Mouse (Mus musculus): ENCODE measurements around the gene Aip. TPM values are rescaled to one million over a fixed set of nuclear protein-coding genes. Genes with fewer than 3 reads are reported as not detected.

The Aip gene
- polyA plus RNA-seq, 1 experiment from 2014 or later = 83.2 TPM

- no peak for TF ChIP-seq CTCF (IDR thresholded peaks at IDR 0.05; ENCODE audit: low read depth)
- Histone ChIP-seq H3K27ac (no peak overlapping the region), H3K36me3 (ENCODE audit: insufficient read depth, low read length) (peaks cover 43% of the 10 kb centered on the region), H3K9ac (ENCODE audit: low read depth, low read length) (no peak overlapping the region), H3K4me1 (replicated peaks; ENCODE audit: insufficient read depth, low read length) (peaks cover 4% of the 10 kb centered on the region; the same call in 1 of the 2 replicates), H3K9me3 (replicated peaks; ENCODE audit: low read length) (no peaks in the 10 kb centered on the region), H3K27me3 (ENCODE audit: insufficient read depth, low read length) (no peaks in the 10 kb centered on the region), H3K4me2 (ENCODE audit: low read length) (no peak overlapping the region), H3K4me3 (replicated peaks; ENCODE audit: low read depth, low read length) (no peak overlapping the region)
- ATAC-seq (replicated peaks; ENCODE audit: low FRiP score, low read depth) (no peak), DNase-seq (ENCODE audit: low spot score) (no peak)
- WGBS = 94% methylated on average over 8 of the region's 8 CpGs
Observed at GRCm38 (mm10) chr19:4159049-4159448, 33.4 kb upstream of the Aip start.

GRCm38 (mm10) chr19:4156771-4157170 lies 31.1 kb upstream of the Aip start:
- Histone ChIP-seq H3K27ac (no peak overlapping the region), H3K4me3 (replicated peaks; ENCODE audit: low read depth, low read length) (no peak overlapping the region), H3K36me3 (ENCODE audit: insufficient read depth, low read length) (peaks cover 52% of the 10 kb centered on the region), H3K9ac (ENCODE audit: low read depth, low read length) (no peak overlapping the region), H3K4me2 (ENCODE audit: low read length) (no peak overlapping the region), H3K4me1 (replicated peaks; ENCODE audit: insufficient read depth, low read length) (no peaks in the 10 kb centered on the region), H3K9me3 (replicated peaks; ENCODE audit: low read length) (no peaks in the 10 kb centered on the region), H3K27me3 (ENCODE audit: insufficient read depth, low read length) (no peaks in the 10 kb centered on the region)
- no peak for DNase-seq (ENCODE audit: low spot score)
- no peak for TF ChIP-seq CTCF (IDR thresholded peaks at IDR 0.05; ENCODE audit: low read depth)
- 88% methylated on average over 12 of the region's 12 CpGs for WGBS
- no peak for ATAC-seq (replicated peaks; ENCODE audit: low FRiP score, low read depth)

- H3K9me3 ChIP-seq (replicated peaks; ENCODE audit: low read length) = no peaks in the 10 kb centered on the region
- no peak overlapping the region for H3K4me3 ChIP-seq (replicated peaks; ENCODE audit: low read depth, low read length)
Observed at GRCm38 (mm10) chr19:4156073-4156579, 30.5 kb upstream of the Aip start.

GRCm38 (mm10) chr19:4155223-4156072 lies 29.8 kb upstream of the Aip start:
- peak; percentile 12; the same call in 1 of the 2 replicates for ATAC-seq (replicated peaks; ENCODE audit: low FRiP score, low read depth)
- peak; percentile 71 for DNase-seq (ENCODE audit: low spot score)
- no peak overlapping the region for H3K4me3 ChIP-seq (replicated peaks; ENCODE audit: low read depth, low read length)
- 52% methylated on average over 6 of the region's 6 CpGs for WGBS
- no peak overlapping the region for H3K4me2 ChIP-seq (ENCODE audit: low read length)
- H3K9me3 ChIP-seq (replicated peaks; ENCODE audit: low read length) = no peaks in the 10 kb centered on the region
- H3K27ac ChIP-seq = 0 out of 2 replicates have a peak overlapping the region, but pooled peaks have one; percentile 25
- H3K4me1 ChIP-seq (replicated peaks; ENCODE audit: insufficient read depth, low read length) = no peaks in the 10 kb centered on the region
- no peaks in the 10 kb centered on the region for H3K27me3 ChIP-seq (ENCODE audit: insufficient read depth, low read length)
- peaks cover 49% of the 10 kb centered on the region for H3K36me3 ChIP-seq (ENCODE audit: insufficient read depth, low read length)
- no peak overlapping the region for H3K9ac ChIP-seq (ENCODE audit: low read depth, low read length)
- no peak for TF ChIP-seq CTCF (IDR thresholded peaks at IDR 0.05; ENCODE audit: low read depth)

More at GRCm38 (mm10) chr19:4156073-4156579, 30.5 kb upstream of the Aip start:
- no peaks in the 10 kb centered on the region for H3K4me1 ChIP-seq (replicated peaks; ENCODE audit: insufficient read depth, low read length)
- no peaks in the 10 kb centered on the region for H3K27me3 ChIP-seq (ENCODE audit: insufficient read depth, low read length)
- no peak for TF ChIP-seq CTCF (IDR thresholded peaks at IDR 0.05; ENCODE audit: low read depth)
- H3K9ac ChIP-seq (ENCODE audit: low read depth, low read length) = 0 out of 2 replicates have a peak overlapping the region, but pooled peaks have one; percentile 13
- H3K36me3 ChIP-seq (ENCODE audit: insufficient read depth, low read length) = peaks cover 49% of the 10 kb centered on the region
- 0 out of 2 replicates have a peak overlapping the region, but pooled peaks have one; percentile 25 for H3K27ac ChIP-seq
- DNase-seq (ENCODE audit: low spot score) = no peak
- ATAC-seq (replicated peaks; ENCODE audit: low FRiP score, low read depth) = no peak; the same call in 1 of the 2 replicates
- WGBS = 57% methylated on average over 20 of the region's 20 CpGs
- no peak overlapping the region for H3K4me2 ChIP-seq (ENCODE audit: low read length)

- no peaks in the 10 kb centered on the region for H3K9me3 ChIP-seq (replicated peaks; ENCODE audit: low read length)
- DNase-seq (ENCODE audit: low spot score) = no peak
- H3K9ac ChIP-seq (ENCODE audit: low read depth, low read length) = 0 out of 2 replicates have a peak overlapping the region, but pooled peaks have one; percentile 5
- no peaks in the 10 kb centered on the region; the same call in 1 of the 2 replicates for H3K4me1 ChIP-seq (replicated peaks; ENCODE audit: insufficient read depth, low read length)
- H3K4me3 ChIP-seq (replicated peaks; ENCODE audit: low read depth, low read length) = no peak overlapping the region
- H3K4me2 ChIP-seq (ENCODE audit: low read length) = no peak overlapping the region
- no peak for ATAC-seq (replicated peaks; ENCODE audit: low FRiP score, low read depth)
- no peak for TF ChIP-seq CTCF (IDR thresholded peaks at IDR 0.05; ENCODE audit: low read depth)
- H3K27ac ChIP-seq = no peak overlapping the region
- WGBS = 76% methylated on average over 13 of the region's 13 CpGs
- H3K27me3 ChIP-seq (ENCODE audit: insufficient read depth, low read length) = no peaks in the 10 kb centered on the region
- peaks cover 45% of the 10 kb centered on the region for H3K36me3 ChIP-seq (ENCODE audit: insufficient read depth, low read length)
Observed at GRCm38 (mm10) chr19:4154437-4155222, 29.0 kb upstream of the Aip start.

- WGBS = 76% methylated on average over 11 of the region's 11 CpGs
- H3K27ac ChIP-seq = no peak within 1 kb of the TSS
- H3K4me2 ChIP-seq (ENCODE audit: low read length) = no peak within 1 kb of the TSS
- no peak within 1 kb of the TSS for H3K4me3 ChIP-seq (replicated peaks; ENCODE audit: low read depth, low read length)
- no peak within 1 kb of the TSS for H3K9ac ChIP-seq (ENCODE audit: low read depth, low read length)
- ATAC-seq (replicated peaks; ENCODE audit: low FRiP score, low read depth) (no peak), DNase-seq (ENCODE audit: low spot score) (no peak)
- no peaks in the 10 kb centered on the region for H3K27me3 ChIP-seq (ENCODE audit: insufficient read depth, low read length)
- H3K36me3 ChIP-seq (ENCODE audit: insufficient read depth, low read length) = peaks cover 31% of the 10 kb centered on the region
- peaks cover 7% of the 10 kb centered on the region; the same call in 1 of the 2 replicates for H3K4me1 ChIP-seq (replicated peaks; ENCODE audit: insufficient read depth, low read length)
- TF ChIP-seq CTCF (IDR thresholded peaks at IDR 0.05; ENCODE audit: low read depth) = no peak
- no peaks in the 10 kb centered on the region for H3K9me3 ChIP-seq (replicated peaks; ENCODE audit: low read length)
Observed at GRCm38 (mm10) chr19:4153232-4153654, 27.6 kb upstream of the Aip start, which contains the start of gene Ptprcap. Gene Ptprcap, plus strand, starts transcription at chr19:4153604.

All from kidney, postnatal 0 days (tissue).